Mouse (Mus musculus) ES-E14 (cell line): ENCODE measurements at regions not wholly inside any gene's neighbourhood (a gene's known extent, or its start where the extent isn't known, plus 50 kb on each side); places are given as distances from the start of the nearest gene placed in this dataset.

ENCODE experiments used
- DNase-seq: peaks from one replicate; pipeline ENCODE4 v3.0.0-alpha.2; 2013; ENCODE audit warnings: low read depth, low spot score
- H3K27ac ChIP-seq: 2 replicates; pipeline ENCODE4 v1.5.1; 2012; ENCODE audit warnings: low read depth, mild to moderate bottlenecking, low read length, moderate library complexity, mixed read lengths; ENCODE audit not compliant: poor library complexity, insufficient read depth, severe bottlenecking
- H3K36me3 ChIP-seq: 2 replicates; pipeline ENCODE4 v1.6.1; 2012; ENCODE audit warnings: mild to moderate bottlenecking, low read length, moderate library complexity, mixed read lengths; ENCODE audit not compliant: control insufficient read depth, poor library complexity, insufficient read depth, severe bottlenecking
- H3K4me1 ChIP-seq, 2 experiments: fragments of 150-350 bp in 1 of 2; sonication (generic) in 1 of 2; 2 replicates each; pipeline ENCODE4 v1.6.1; 2012; ENCODE audit warnings: low read length in 2 of 2, mild to moderate bottlenecking in 1 of 2, mixed read lengths in 1 of 2; ENCODE audit not compliant: control insufficient read depth in 2 of 2, insufficient read depth in 2 of 2, poor library complexity in 1 of 2
- H3K4me3 ChIP-seq, 2 experiments: fragments of 150-350 bp in 1 of 2; sonication (generic) in 1 of 2; 2 replicates each; pipeline ENCODE4 v1.5.1; 2012; ENCODE audit warnings: low read length in 2 of 2, low read depth in 1 of 2, mild to moderate bottlenecking in 1 of 2, mixed read lengths in 1 of 2; ENCODE audit not compliant: insufficient read depth in 1 of 2, poor library complexity in 1 of 2, severe bottlenecking in 1 of 2
- H3K9ac ChIP-seq: 2 replicates; pipeline ENCODE4 v1.6.1; 2012; ENCODE audit warnings: low read depth, mild to moderate bottlenecking, low read length, mixed read lengths; ENCODE audit not compliant: poor library complexity, insufficient read depth, severe bottlenecking
- H3K9me3 ChIP-seq: fragments of 150-350 bp; sonication (generic); 2 replicates; pipeline ENCODE4 v1.6.1; 2012; ENCODE audit warnings: low read depth, mild to moderate bottlenecking, low read length; ENCODE audit not compliant: control insufficient read depth, insufficient read depth
- CHD2 ChIP-seq: IDR thresholded peaks from 2 replicates; pipeline ENCODE4 v1.6.1; 2014; ENCODE audit warnings: mild to moderate bottlenecking, low read depth, low read length, inconsistent platforms
- HCFC1 ChIP-seq: IDR thresholded peaks from 2 replicates; pipeline ENCODE4 v1.6.1; 2012; ENCODE audit warnings: low read length, inconsistent platforms, borderline replicate concordance; ENCODE audit not compliant: insufficient read depth
- MAFK ChIP-seq: IDR thresholded peaks from 2 replicates; pipeline ENCODE4 v1.6.1; 2014; ENCODE audit warnings: mild to moderate bottlenecking, low read depth, low read length, inconsistent platforms; ENCODE audit not compliant: insufficient read depth
- ZC3H11A ChIP-seq: IDR thresholded peaks from 2 replicates; pipeline ENCODE4 v1.6.1; 2012; ENCODE audit warnings: low read depth, mild to moderate bottlenecking, inconsistent platforms, low read length, borderline replicate concordance
- ZNF384 ChIP-seq: IDR thresholded peaks from 2 replicates; pipeline ENCODE4 v1.6.1; 2012; ENCODE audit warnings: low read depth, low read length, inconsistent platforms
- in situ Hi-C, 2 experiments: fragments of 600-800 bp; cut with MboI; formaldehyde crosslinking; loops; one replicate each; pipeline ENCODE4 v1.15.1; 2025; ENCODE audit warnings: low sequenced_read_pairs in 2 of 2, inconsistent platforms in 1 of 2; ENCODE audit not compliant: unreplicated experiment in 2 of 2

DNA sequence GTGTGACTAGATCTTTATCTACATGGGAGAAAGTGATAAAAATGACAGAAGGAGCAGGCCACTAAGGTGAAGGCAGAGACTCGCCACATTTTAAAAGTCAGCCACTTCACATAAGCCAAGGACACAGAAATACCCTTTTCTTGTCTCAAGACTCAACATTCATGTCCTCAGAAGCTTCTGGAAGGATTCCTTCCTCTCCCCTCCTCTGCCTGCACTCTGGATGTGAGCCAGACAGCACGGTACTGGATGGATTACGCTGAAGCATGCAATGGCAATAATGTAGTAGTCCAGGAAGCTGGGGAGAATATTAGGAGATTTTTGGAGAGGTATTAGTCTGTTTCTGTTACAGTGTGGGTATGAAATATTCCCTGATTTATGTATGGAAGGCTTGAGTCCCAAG, 100.5 kb upstream of the Zfp770 start:
- Histone ChIP-seq H3K4me1 (no peaks in the 10 kb centered on the region), H3K27ac (no peak overlapping the region), H3K36me3 (no peaks in the 10 kb centered on the region), H3K4me3 (no peak overlapping the region), H3K9me3 (no peaks in the 10 kb centered on the region), H3K9ac (no peak overlapping the region; the same call in 1 of the 2 replicates)
- in situ Hi-C loops, result no loop called here
- no peak for DNase-seq
- TF ChIP-seq ZNF384 (no peak), HCFC1 (no peak)

DNA sequence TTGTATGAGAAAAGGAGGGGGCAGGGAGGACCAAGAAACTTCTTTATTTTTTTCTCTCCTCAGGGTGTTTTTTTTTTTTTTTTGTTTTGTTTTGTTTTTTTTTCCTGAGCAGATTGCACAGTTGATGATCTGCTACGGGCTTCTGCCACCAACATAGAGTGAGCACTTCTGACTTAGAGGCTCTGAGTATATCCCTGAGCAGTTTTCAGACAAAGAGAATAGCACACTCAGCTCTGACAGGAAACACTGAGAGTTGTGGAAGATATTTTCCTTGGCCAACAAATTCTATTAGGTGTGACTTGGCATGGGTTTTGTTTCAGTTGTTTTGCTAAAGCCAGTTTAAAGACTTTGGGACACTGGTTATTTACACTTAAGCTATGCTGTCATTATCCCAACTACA, 93.8 kb upstream of the Zfp770 start:
- H3K4me1 ChIP-seq, result no peaks in the 10 kb centered on the region
- H3K27ac ChIP-seq, result no peak overlapping the region
- no peak overlapping the region for H3K9ac ChIP-seq
- H3K36me3 ChIP-seq, result no peaks in the 10 kb centered on the region
- TF ChIP-seq ZC3H11A (no peak), CHD2 (no peak), HCFC1 (no peak), MAFK (no peak), ZNF384 (no peak)
- H3K9me3 ChIP-seq, result no peaks in the 10 kb centered on the region
- in situ Hi-C loops, result no loop called here
- no peak overlapping the region for H3K4me3 ChIP-seq
- DNase-seq, result no peak

DNA sequence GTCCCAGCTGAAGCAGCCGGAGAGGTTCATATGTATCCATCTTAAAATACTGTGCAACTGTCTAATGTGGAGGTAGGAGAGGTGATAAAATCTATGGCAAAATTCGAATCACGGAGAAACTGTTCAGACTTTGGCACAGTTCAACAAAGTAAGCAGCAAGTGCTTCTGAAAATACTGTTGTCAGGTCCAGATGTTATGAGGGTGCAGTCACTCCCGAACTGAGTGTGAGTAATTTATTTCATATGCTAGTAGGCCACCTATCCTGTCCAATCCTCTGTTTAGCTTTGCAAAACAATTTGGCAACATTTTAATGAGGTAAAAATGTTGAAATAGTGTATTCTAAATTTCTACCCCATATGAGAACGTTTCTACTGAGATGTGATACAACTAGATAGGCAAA, 90.1 kb upstream of the Zfp770 start:
- no peaks in the 10 kb centered on the region for H3K36me3 ChIP-seq
- H3K4me1 ChIP-seq, result no peaks in the 10 kb centered on the region
- H3K27ac ChIP-seq, result no peak overlapping the region
- DNase-seq, result no peak
- TF ChIP-seq ZC3H11A, result no peak
- no peak for TF ChIP-seq CHD2
- no peak for TF ChIP-seq HCFC1
- TF ChIP-seq MAFK, result no peak
- TF ChIP-seq ZNF384, result no peak
- no peaks in the 10 kb centered on the region for H3K9me3 ChIP-seq
- no peak overlapping the region for H3K9ac ChIP-seq
- no peak overlapping the region for H3K4me3 ChIP-seq
- in situ Hi-C loops, result no loop called here

DNA sequence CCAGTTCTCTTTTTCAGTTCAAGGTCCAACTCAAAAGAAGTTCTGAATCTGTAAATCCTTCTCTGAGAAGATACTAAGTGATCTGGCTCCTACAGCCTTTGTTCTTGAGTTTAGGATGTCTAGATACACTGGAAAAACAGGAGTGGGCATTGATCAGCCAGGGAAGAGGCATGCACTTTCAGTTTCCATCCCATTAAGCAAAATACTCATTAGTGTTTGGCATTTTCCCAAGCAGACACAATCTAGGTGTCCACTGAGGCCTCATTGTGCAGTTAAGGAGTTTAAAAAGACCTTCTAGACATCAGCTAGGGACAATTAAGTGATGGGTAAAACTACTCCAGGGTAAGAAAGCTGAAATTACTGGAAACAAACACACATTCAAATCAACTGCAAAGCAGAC, 74.3 kb upstream of the Zfp770 start:
- no peak for DNase-seq
- H3K4me3 ChIP-seq, result no peak overlapping the region
- no peaks in the 10 kb centered on the region for H3K36me3 ChIP-seq
- H3K9me3 ChIP-seq, result no peaks in the 10 kb centered on the region
- no peak overlapping the region for H3K27ac ChIP-seq
- H3K4me1 ChIP-seq, result no peaks in the 10 kb centered on the region
- in situ Hi-C loops, result no loop called here
- no peak overlapping the region for H3K9ac ChIP-seq
- TF ChIP-seq ZNF384 (no peak), CHD2 (no peak), ZC3H11A (no peak), HCFC1 (no peak), MAFK (no peak)

DNA sequence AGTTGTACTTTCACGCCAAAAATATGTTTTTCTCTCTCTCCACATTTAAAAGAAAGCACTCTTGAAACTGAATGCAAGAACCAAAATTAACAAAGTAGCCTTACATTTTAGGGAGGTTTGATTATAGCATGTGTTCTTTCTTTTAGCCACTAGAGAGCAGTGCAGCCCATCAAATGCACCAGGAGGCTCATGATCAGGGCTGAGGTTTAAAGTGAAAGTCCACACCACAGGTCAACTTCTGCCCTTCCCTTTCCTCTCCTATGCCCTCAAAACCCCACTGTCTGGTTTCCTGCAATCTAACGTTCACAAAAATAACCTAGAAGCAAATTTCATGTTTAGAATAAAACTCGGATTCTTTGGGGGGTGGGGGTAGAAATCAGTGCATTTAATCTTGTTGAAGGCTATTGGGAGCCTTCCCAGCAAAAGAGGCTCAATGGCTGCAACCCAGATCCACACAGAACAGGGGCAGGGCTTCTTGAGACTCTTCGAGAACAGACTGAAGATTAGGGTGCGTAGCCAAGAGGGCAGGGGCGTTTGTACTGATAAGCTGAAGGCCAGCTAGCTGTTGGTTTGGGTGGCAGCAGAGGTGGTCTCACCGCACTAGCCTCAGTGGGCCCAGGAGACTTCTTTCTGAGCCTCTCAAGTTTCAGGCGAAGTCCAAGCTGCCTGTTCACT, 59.3 kb upstream of the Zfp770 start:
- no peak overlapping the region for H3K9ac ChIP-seq
- peak; percentile 39 for DNase-seq
- TF ChIP-seq ZC3H11A, result peak; percentile 91
- TF ChIP-seq ZNF384, result no peak
- no peak for TF ChIP-seq MAFK
- in situ Hi-C loops, result no loop called here
- no peaks in the 10 kb centered on the region for H3K9me3 ChIP-seq
- H3K36me3 ChIP-seq, result no peaks in the 10 kb centered on the region
- no peaks in the 10 kb centered on the region for H3K4me1 ChIP-seq
- no peak overlapping the region for H3K4me3 ChIP-seq
- no peak overlapping the region for H3K27ac ChIP-seq
